Mouse (Mus musculus): Measurements from ENCODE around the gene Stra6l.

Stra6l gene

GRCm38 (mm10) chr4:45844355-45844754, 4.1 kb upstream of the Stra6l start:
- peak; percentile 32 for DNase-seq (ENCODE audit: low read depth)

GRCm38 (mm10) chr4:45846263-45846662, 2.2 kb upstream of the Stra6l start:
- no peak for DNase-seq (ENCODE audit: low read depth)

- DNase-seq (ENCODE audit: low read depth): no peak
Observed at GRCm38 (mm10) chr4:45848825-45849156, 327 bp downstream of the Stra6l start.

- no peak for DNase-seq (ENCODE audit: low read depth)
Observed at GRCm38 (mm10) chr4:45849419-45849818, 955 bp downstream of the Stra6l start.

- DNase-seq (ENCODE audit: low read depth): no peak
Observed at GRCm38 (mm10) chr4:45851640-45852051, 3.2 kb downstream of the Stra6l start.

GRCm38 (mm10) chr4:45853496-45854246, 5.2 kb downstream of the Stra6l start:
- no peak for DNase-seq (ENCODE audit: low read depth)

- DNase-seq (ENCODE audit: low read depth): peak; percentile 19
Observed at GRCm38 (mm10) chr4:45855803-45856424, 7.5 kb downstream of the Stra6l start.

- no peak for DNase-seq (ENCODE audit: low read depth)
Observed at GRCm38 (mm10) chr4:45861160-45861559, 12.7 kb downstream of the Stra6l start.

GRCm38 (mm10) chr4:45867416-45867815, 19.0 kb downstream of the Stra6l start:
- no peak for DNase-seq (ENCODE audit: low read depth)

GRCm38 (mm10) chr4:45869021-45869815, 20.8 kb downstream of the Stra6l start:
- no peak for DNase-seq (ENCODE audit: low read depth)

GRCm38 (mm10) chr4:45872147-45872546, 23.7 kb downstream of the Stra6l start:
- no peak for DNase-seq (ENCODE audit: low read depth)

GRCm38 (mm10) chr4:45878929-45879328, 30.5 kb downstream of the Stra6l start:
- DNase-seq (ENCODE audit: low read depth): peak; percentile 13

GRCm38 (mm10) chr4:45882521-45882920, 34.1 kb downstream of the Stra6l start:
- DNase-seq (ENCODE audit: low read depth): no peak

- no peak for DNase-seq (ENCODE audit: low read depth)
Observed at GRCm38 (mm10) chr4:45883250-45883649, 34.8 kb downstream of the Stra6l start.

- no peak for DNase-seq (ENCODE audit: low read depth)
Observed at GRCm38 (mm10) chr4:45889487-45889886, 41.0 kb downstream of the Stra6l start.

- peak; percentile 14 for DNase-seq (ENCODE audit: low read depth)
Observed at GRCm38 (mm10) chr4:45890066-45890761, 41.8 kb downstream of the Stra6l start, which contains the start of gene Ccdc180. Gene Ccdc180 (plus strand): TSS chr4:45890303.

GRCm38 (mm10) chr4:45896425-45897081, 48.1 kb downstream of the Stra6l start:
- no peak for DNase-seq (ENCODE audit: low read depth)

GRCm38 (mm10) chr4:45898413-45898812, 49.9 kb downstream of the Stra6l start:
- DNase-seq (ENCODE audit: low read depth): no peak

- no peak for DNase-seq (ENCODE audit: low read depth)
Observed at GRCm38 (mm10) chr4:45909256-45909655, 60.8 kb downstream of the Stra6l start.

- no peak for DNase-seq (ENCODE audit: low read depth)
Observed at GRCm38 (mm10) chr4:45909924-45910323, 61.5 kb downstream of the Stra6l start.

- no peak for DNase-seq (ENCODE audit: low read depth)
Observed at GRCm38 (mm10) chr4:45911256-45911655, 62.8 kb downstream of the Stra6l start.

- no peak for DNase-seq (ENCODE audit: low read depth)
Observed at GRCm38 (mm10) chr4:45911876-45912275, 63.4 kb downstream of the Stra6l start.

Measured in c-Kit-positive CD71-positive TER-119-negative erythroid progenitor cells, embryonic 14.5 days (primary cell).